Mouse (Mus musculus) testis, adult 2 months (tissue): ENCODE data around the gene Asic2. TPM values are rescaled to one million over a fixed set of nuclear protein-coding genes. Genes with fewer than 3 reads are reported as not detected.

ENCODE experiments used
- H3K27ac ChIP-seq: fragments of 200-500 bp; 2 replicates; pipeline ENCODE4 v1.5.1; 2012; ENCODE audit warnings: low read depth, low read length; ENCODE audit not compliant: control insufficient read depth, insufficient read depth
- H3K27me3 ChIP-seq: fragments of 200-500 bp; 2 replicates; pipeline ENCODE4 v1.6.1; 2012; ENCODE audit warnings: mild to moderate bottlenecking, low read length, moderate library complexity; ENCODE audit not compliant: control insufficient read depth, insufficient read depth
- H3K36me3 ChIP-seq: fragments of 200-500 bp; 2 replicates; pipeline ENCODE4 v1.6.1; 2012; ENCODE audit warnings: mild to moderate bottlenecking, low read length; ENCODE audit not compliant: control insufficient read depth, insufficient read depth
- H3K4me1 ChIP-seq: fragments of 200-500 bp; 2 replicates; pipeline ENCODE4 v1.6.1; 2012; ENCODE audit warnings: low read length; ENCODE audit not compliant: control insufficient read depth, insufficient read depth
- H3K4me3 ChIP-seq: fragments of 200-500 bp; 2 replicates; pipeline ENCODE4 v1.5.1; 2012; ENCODE audit warnings: low read depth, mild to moderate bottlenecking, low read length, moderate library complexity, mixed read lengths; ENCODE audit not compliant: control insufficient read depth
- CTCF ChIP-seq: fragments of 200-500 bp; IDR thresholded peaks from 2 replicates; pipeline ENCODE4 v1.5.1; 2012; ENCODE audit warnings: low read depth, mild to moderate bottlenecking, inconsistent platforms, low read length, moderate library complexity; ENCODE audit not compliant: control insufficient read depth, insufficient read depth, insufficient replicate concordance
- POLR2A ChIP-seq: fragments of 200-500 bp; IDR thresholded peaks from 2 replicates; pipeline ENCODE4 v1.6.1; 2012; ENCODE audit warnings: low read depth, mild to moderate bottlenecking, inconsistent platforms, low read length, moderate library complexity; ENCODE audit not compliant: control insufficient read depth
- polyA plus RNA-seq: library from polyadenylated mRNA; depleted of rRNA; stranded (reverse); fragments of >200 nt; gene quantifications from 2 replicates; pipeline ENCODE4 v1.2.3, GENCODE M21; 2012

Gene Asic2
- polyA plus RNA-seq, 1 experiment: 0.41 TPM

- Histone ChIP-seq H3K27ac (no peak overlapping the region), H3K27me3 (no peaks in the 10 kb centered on the region), H3K4me3 (no peak overlapping the region), H3K4me1 (no peaks in the 10 kb centered on the region), H3K36me3 (no peaks in the 10 kb centered on the region)
- TF ChIP-seq CTCF: no peak
- TF ChIP-seq POLR2A: no peak
Measured at GRCm38 (mm10) chr11:81220786-81221185, 747.5 kb downstream of the Asic2 start.

- Histone ChIP-seq H3K4me3 (no peak overlapping the region), H3K4me1 (no peaks in the 10 kb centered on the region), H3K27me3 (no peaks in the 10 kb centered on the region), H3K27ac (no peak overlapping the region), H3K36me3 (no peaks in the 10 kb centered on the region)
- TF ChIP-seq CTCF (no peak), POLR2A (no peak)
Measured at GRCm38 (mm10) chr11:81205471-81205870, 762.8 kb downstream of the Asic2 start.

GRCm38 (mm10) chr11:81202578-81202977, 765.7 kb downstream of the Asic2 start:
- H3K4me1 ChIP-seq: no peaks in the 10 kb centered on the region; the same call in 1 of the 2 replicates
- no peak overlapping the region for H3K27ac ChIP-seq
- H3K27me3 ChIP-seq: no peaks in the 10 kb centered on the region
- no peaks in the 10 kb centered on the region for H3K36me3 ChIP-seq
- H3K4me3 ChIP-seq: no peak overlapping the region
- no peak for TF ChIP-seq POLR2A
- no peak for TF ChIP-seq CTCF

- no peaks in the 10 kb centered on the region for H3K36me3 ChIP-seq
- no peaks in the 10 kb centered on the region for H3K27me3 ChIP-seq
- no peak for TF ChIP-seq POLR2A
- no peak for TF ChIP-seq CTCF
- H3K4me1 ChIP-seq: no peaks in the 10 kb centered on the region
- no peak overlapping the region for H3K4me3 ChIP-seq
- H3K27ac ChIP-seq: no peak overlapping the region
Measured at GRCm38 (mm10) chr11:81193856-81194255, 774.4 kb downstream of the Asic2 start.

- no peak overlapping the region for H3K27ac ChIP-seq
- H3K4me1 ChIP-seq: no peaks in the 10 kb centered on the region
- no peaks in the 10 kb centered on the region for H3K36me3 ChIP-seq
- H3K27me3 ChIP-seq: no peaks in the 10 kb centered on the region
- no peak overlapping the region for H3K4me3 ChIP-seq
- TF ChIP-seq POLR2A (no peak), CTCF (no peak)
Measured at GRCm38 (mm10) chr11:81192155-81192554, 776.1 kb downstream of the Asic2 start.

- no peak overlapping the region for H3K4me3 ChIP-seq
- TF ChIP-seq CTCF (no peak), POLR2A (no peak)
- H3K27ac ChIP-seq: no peak overlapping the region
- no peaks in the 10 kb centered on the region for H3K27me3 ChIP-seq
- H3K4me1 ChIP-seq: no peaks in the 10 kb centered on the region
- no peaks in the 10 kb centered on the region for H3K36me3 ChIP-seq
Measured at GRCm38 (mm10) chr11:81189103-81189502, 779.2 kb downstream of the Asic2 start.

GRCm38 (mm10) chr11:81187851-81188250, 780.4 kb downstream of the Asic2 start:
- H3K27me3 ChIP-seq: no peaks in the 10 kb centered on the region
- no peaks in the 10 kb centered on the region for H3K4me1 ChIP-seq
- H3K4me3 ChIP-seq: no peak overlapping the region
- no peaks in the 10 kb centered on the region for H3K36me3 ChIP-seq
- H3K27ac ChIP-seq: no peak overlapping the region
- TF ChIP-seq CTCF (no peak), POLR2A (no peak)

GRCm38 (mm10) chr11:81184721-81185120, 783.5 kb downstream of the Asic2 start:
- Histone ChIP-seq H3K4me3 (no peak overlapping the region), H3K36me3 (no peaks in the 10 kb centered on the region), H3K4me1 (no peaks in the 10 kb centered on the region), H3K27ac (no peak overlapping the region), H3K27me3 (no peaks in the 10 kb centered on the region)
- TF ChIP-seq CTCF (no peak), POLR2A (no peak)
